Mouse (Mus musculus) limb, embryonic 15.5 days (tissue): ENCODE data around the gene 9530053A07Rik. TPM values are rescaled to one million over a fixed set of nuclear protein-coding genes. Genes with fewer than 3 reads are reported as not detected.

Experiments
- ATAC-seq: fragments of 200-750 bp; cut with Nextera tagmentation; 2 replicates; pipeline ENCODE4 v1.8.0; 2017; ENCODE audit warnings: low read depth, moderate TSS enrichment; ENCODE audit not compliant: insufficient number of reproducible peaks, low FRiP score, low TSS enrichment
- H3K27ac ChIP-seq: fragments of 300-500 bp; sonication (generic); 2 replicates; pipeline ENCODE4 v1.5.1; 2015; ENCODE audit warnings: moderate library complexity, mild to moderate bottlenecking, inconsistent platforms
- H3K27me3 ChIP-seq: fragments of 300-500 bp; sonication (generic); 2 replicates; pipeline ENCODE4 v1.6.1; 2015; ENCODE audit warnings: inconsistent platforms
- H3K36me3 ChIP-seq: fragments of 300-500 bp; sonication (generic); 2 replicates; pipeline ENCODE4 v1.6.1; 2015; ENCODE audit warnings: inconsistent platforms
- H3K4me1 ChIP-seq: fragments of 300-500 bp; sonication (generic); 2 replicates; pipeline ENCODE4 v1.6.1; 2015; ENCODE audit warnings: inconsistent platforms
- H3K4me2 ChIP-seq: fragments of 300-500 bp; sonication (generic); 2 replicates; pipeline ENCODE4 v1.6.1; 2015; ENCODE audit warnings: mild to moderate bottlenecking, inconsistent platforms
- H3K4me3 ChIP-seq: fragments of 300-500 bp; sonication (generic); 2 replicates; pipeline ENCODE4 v1.5.1; 2015; ENCODE audit warnings: mild to moderate bottlenecking, inconsistent platforms
- H3K9ac ChIP-seq: fragments of 300-500 bp; sonication (generic); 2 replicates; pipeline ENCODE4 v1.6.1; 2015; ENCODE audit warnings: inconsistent platforms
- H3K9me3 ChIP-seq: fragments of 300-500 bp; sonication (generic); 2 replicates; pipeline ENCODE4 v1.6.1; 2016; ENCODE audit warnings: inconsistent platforms
- WGBS: fragments of 180-500 bp; shearing (Covaris S2); methylation state at CpG from one replicate; pipeline ENCODE4 v1.1.7; 2015; 5-methylcytosine and 5-hydroxymethylcytosine counted together
- polyA plus RNA-seq: library from polyadenylated mRNA; unstranded; fragments of >200 nt; fragmentation: Nextera tagmentation; extraction: Ambion mirVana; gene quantifications from 2 replicates; pipeline ENCODE4 v1.2.1, GENCODE M21; 2015

9530053A07Rik gene
- polyA plus RNA-seq, 1 experiment from 2014 or later, result not detected

DNA sequence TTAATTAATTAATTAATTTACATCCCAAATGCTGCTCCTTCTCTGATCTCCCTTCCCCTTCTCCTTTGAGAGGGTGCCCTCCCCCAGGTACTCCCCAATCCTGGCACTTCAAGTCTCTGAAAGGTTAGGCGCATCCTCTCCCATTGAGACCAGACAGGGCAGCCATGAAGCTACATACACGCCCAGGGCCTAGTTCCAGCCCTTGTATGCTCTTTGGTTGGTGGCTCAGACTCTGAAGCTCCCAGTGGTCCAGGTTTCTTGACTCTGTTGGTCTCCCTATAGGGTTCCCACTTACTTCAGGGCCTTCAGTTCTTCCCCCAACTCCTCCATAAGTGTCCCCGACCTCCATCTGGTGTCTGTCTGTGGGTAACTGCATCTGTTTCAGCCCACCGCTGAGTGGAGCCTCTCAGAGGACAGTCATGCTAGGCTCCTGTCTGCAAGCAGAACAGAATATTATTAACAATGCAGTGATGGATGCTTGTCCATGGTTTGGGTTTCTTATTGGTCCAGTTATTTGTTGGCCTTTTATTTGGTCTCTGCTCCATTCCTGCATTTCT lies 76.9 kb downstream of the 9530053A07Rik start:
- H3K27me3 ChIP-seq, result no peaks in the 10 kb centered on the region
- 61% methylated on average over 4 of the region's 4 CpGs for WGBS
- peaks cover 6% of the 10 kb centered on the region; the same call in 1 of the 2 replicates for H3K4me1 ChIP-seq
- H3K27ac ChIP-seq, result no peak overlapping the region
- ATAC-seq, result no peak
- H3K9me3 ChIP-seq, result no peaks in the 10 kb centered on the region
- no peak overlapping the region for H3K9ac ChIP-seq
- no peaks in the 10 kb centered on the region for H3K36me3 ChIP-seq
- no peak overlapping the region for H3K4me2 ChIP-seq
- H3K4me3 ChIP-seq, result no peak overlapping the region

DNA sequence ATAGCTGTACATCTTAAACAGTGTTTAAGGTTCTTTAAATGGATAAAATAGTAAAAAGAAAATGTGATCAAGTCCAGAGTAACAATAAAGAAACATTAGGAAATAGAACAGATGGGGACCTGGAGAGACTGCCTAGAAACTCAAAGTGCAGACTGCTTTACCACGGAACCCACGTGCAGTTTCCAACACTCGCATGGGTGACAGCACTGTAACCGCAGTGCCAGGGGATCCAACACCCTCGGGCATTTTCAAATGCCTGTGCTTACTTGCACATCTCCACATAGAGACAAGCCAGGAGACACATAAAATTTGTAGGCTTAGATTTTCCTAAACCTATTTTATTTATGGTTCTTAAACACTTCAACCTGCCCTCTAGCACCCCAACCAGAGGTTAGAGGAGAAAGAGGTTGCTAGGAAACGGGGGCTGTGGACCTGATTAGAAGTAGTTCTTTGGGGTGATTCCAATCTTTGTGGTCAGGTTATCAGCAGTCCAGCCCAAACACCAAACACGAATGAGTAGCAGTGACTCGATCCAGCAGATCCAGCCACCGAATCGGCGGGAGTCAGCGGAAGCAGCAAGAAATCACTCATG lies 79.2 kb downstream of the 9530053A07Rik start:
- peak overlapping the region; percentile 17; the same call in 1 of the 2 replicates for H3K9ac ChIP-seq
- H3K4me1 ChIP-seq, result peaks cover 6% of the 10 kb centered on the region; the same call in 1 of the 2 replicates
- no peaks in the 10 kb centered on the region for H3K9me3 ChIP-seq
- peak overlapping the region; percentile 54; the same call in 1 of the 2 replicates for H3K27ac ChIP-seq
- no peak for ATAC-seq
- peak overlapping the region; percentile 34 for H3K4me3 ChIP-seq
- H3K27me3 ChIP-seq, result no peaks in the 10 kb centered on the region
- peak overlapping the region; percentile 46 for H3K4me2 ChIP-seq
- H3K36me3 ChIP-seq, result no peaks in the 10 kb centered on the region
- WGBS, result 37% methylated on average over 12 of the region's 12 CpGs

- ATAC-seq, result no peak
- Histone ChIP-seq H3K4me3 (peak overlapping the region; percentile 34), H3K27ac (peak overlapping the region; percentile 54; the same call in 1 of the 2 replicates), H3K9me3 (no peaks in the 10 kb centered on the region), H3K4me1 (peaks cover 6% of the 10 kb centered on the region; the same call in 1 of the 2 replicates), H3K9ac (peak overlapping the region; percentile 17; the same call in 1 of the 2 replicates), H3K27me3 (no peaks in the 10 kb centered on the region), H3K4me2 (peak overlapping the region; percentile 46), H3K36me3 (no peaks in the 10 kb centered on the region)
- WGBS, result 50% methylated on average over 19 of the region's 19 CpGs
Measured at GRCm38 (mm10) chr7:28208988-28209508, 79.8 kb downstream of the 9530053A07Rik start.

DNA sequence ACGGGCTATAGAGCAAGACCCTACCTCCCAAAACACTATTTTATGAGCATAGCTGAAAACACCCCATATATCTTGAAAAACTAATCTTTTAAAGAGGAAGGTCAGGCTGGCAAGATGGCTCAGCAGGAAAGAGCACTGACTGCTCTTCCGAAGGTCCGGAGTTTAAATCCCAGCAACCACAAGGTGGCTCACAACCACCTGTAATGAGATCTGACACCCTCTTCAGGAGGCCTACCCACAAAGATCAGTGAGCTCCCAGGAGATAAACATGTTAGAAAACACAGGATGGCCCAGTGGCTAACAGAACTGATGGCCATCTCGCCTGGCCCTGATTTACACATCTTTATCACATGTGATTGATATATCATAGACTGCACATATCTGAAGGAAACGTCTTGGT lies 81.5 kb downstream of the 9530053A07Rik start:
- WGBS, result 42% methylated on average over 5 of the region's 5 CpGs

GRCm38 (mm10) chr7:28214142-28214541 lies 84.9 kb downstream of the 9530053A07Rik start:
- WGBS, result 25% methylated on average over 10 of the region's 10 CpGs
- Histone ChIP-seq H3K4me1 (no peaks in the 10 kb centered on the region), H3K4me2 (no peak overlapping the region), H3K9me3 (no peaks in the 10 kb centered on the region), H3K36me3 (no peaks in the 10 kb centered on the region), H3K9ac (no peak overlapping the region), H3K4me3 (no peak overlapping the region), H3K27ac (no peak overlapping the region), H3K27me3 (no peaks in the 10 kb centered on the region)
- ATAC-seq, result no peak

More for the DNA sequence above, 81.5 kb downstream of the 9530053A07Rik start:
- Histone ChIP-seq H3K4me2 (no peak overlapping the region), H3K27me3 (no peaks in the 10 kb centered on the region), H3K4me3 (no peak overlapping the region), H3K27ac (no peak overlapping the region), H3K36me3 (no peaks in the 10 kb centered on the region), H3K9me3 (no peaks in the 10 kb centered on the region), H3K4me1 (0 out of 2 replicates have a peak, but pooled peaks cover 3% of the 10 kb centered on the region), H3K9ac (no peak overlapping the region)
- ATAC-seq, result no peak

Other genes with a start within 250 kb of the 9530053A07Rik start
- 8.1 and 9.2 TPM in 2 replicates for gene Zfp974, start 200.0 kb upstream of the 9530053A07Rik start, polyA plus RNA-seq
- 17.7 and 19.2 TPM in 2 replicates for gene Zfp780b, start 150.3 kb upstream of the 9530053A07Rik start, polyA plus RNA-seq
- 2.4 and 3.5 TPM in 2 replicates for gene Zfp850, start 115.4 kb upstream of the 9530053A07Rik start, polyA plus RNA-seq
- 279 and 292 TPM in 2 replicates for gene Psmc4, start 79.4 kb upstream of the 9530053A07Rik start, polyA plus RNA-seq
- 0.13 and 0.22 TPM in 2 replicates for gene Fcgbp, start 58.2 kb upstream of the 9530053A07Rik start, polyA plus RNA-seq
- 105 and 110 TPM in 2 replicates for gene Fbl, start 40.2 kb downstream of the 9530053A07Rik start, polyA plus RNA-seq
- 9.2 and 11.7 TPM in 2 replicates for gene Dyrk1b, start 50.0 kb downstream of the 9530053A07Rik start, polyA plus RNA-seq
- gene Eid2, start 138.4 kb downstream of the 9530053A07Rik start, polyA plus RNA-seq, result 2.8 and 3.5 TPM in 2 replicates
- 12.6 and 12.8 TPM in 2 replicates for gene Eid2b, start 148.3 kb downstream of the 9530053A07Rik start, polyA plus RNA-seq
- 1.0 TPM in 1 of 2 replicates, not detected in the other for gene Selenov, start 161.7 kb downstream of the 9530053A07Rik start, polyA plus RNA-seq
- 0.35 and 0.53 TPM in 2 replicates for gene Dll3, start 172.8 kb downstream of the 9530053A07Rik start, polyA plus RNA-seq
- gene Timm50, start 182.6 kb downstream of the 9530053A07Rik start, polyA plus RNA-seq, result 115 and 126 TPM in 2 replicates
- 95.3 and 98.0 TPM in 2 replicates for gene Supt5, start 209.3 kb downstream of the 9530053A07Rik start, polyA plus RNA-seq
- 822 and 1,022 TPM in 2 replicates for gene Rps16, start 221.2 kb downstream of the 9530053A07Rik start, polyA plus RNA-seq
- 54.4 and 54.8 TPM in 2 replicates for gene Plekhg2, start 243.1 kb downstream of the 9530053A07Rik start, polyA plus RNA-seq